Mouse (Mus musculus) liver, embryonic 11.5 days (tissue): ENCODE measurements around the gene Ubxn6. TPM values are rescaled to one million over a fixed set of nuclear protein-coding genes. Genes with fewer than 3 reads are reported as not detected.
"Not testable (repeated sequence)": the region's sequence is repeated elsewhere in the genome, so short reads cannot be mapped to it uniquely, and the experiment has no call there.

Source experiments
- ATAC-seq: fragments of 200-750 bp; cut with Nextera tagmentation; replicated peaks from 2 replicates; pipeline ENCODE4 v1.8.0; 2017; ENCODE audit warnings: moderate number of reproducible peaks, mild to moderate bottlenecking, moderate TSS enrichment, moderate library complexity; ENCODE audit not compliant: low FRiP score
- DNase-seq: peaks from one replicate; pipeline ENCODE4 v3.0.0-alpha.2; 2017; ENCODE audit warnings: low spot score
- H3K27ac ChIP-seq: fragments of 300-500 bp; sonication (generic); 2 replicates; pipeline ENCODE4 v1.5.1; 2014; ENCODE audit warnings: mild to moderate bottlenecking, low read depth, low read length, control low read depth
- H3K27me3 ChIP-seq: fragments of 300-500 bp; sonication (generic); replicated peaks from 2 replicates; pipeline ENCODE4 v1.6.1; 2014; ENCODE audit warnings: low read length, mixed read lengths; ENCODE audit not compliant: control insufficient read depth, insufficient read depth
- H3K36me3 ChIP-seq: fragments of 300-500 bp; sonication (generic); 2 replicates; pipeline ENCODE4 v1.6.1; 2014; ENCODE audit warnings: mild to moderate bottlenecking, low read length, moderate library complexity, mixed read lengths; ENCODE audit not compliant: control insufficient read depth, insufficient read depth
- H3K4me1 ChIP-seq: fragments of 300-500 bp; sonication (generic); replicated peaks from 2 replicates; pipeline ENCODE4 v1.6.1; 2014; ENCODE audit warnings: low read length, mixed read lengths; ENCODE audit not compliant: control insufficient read depth, insufficient read depth
- H3K4me2 ChIP-seq: fragments of 300-500 bp; sonication (generic); 2 replicates; pipeline ENCODE4 v1.6.1; 2014; ENCODE audit warnings: mild to moderate bottlenecking, control low read depth, moderate library complexity
- H3K4me3 ChIP-seq: fragments of 300-500 bp; sonication (generic); 2 replicates; pipeline ENCODE4 v1.5.1; 2014; ENCODE audit warnings: low read depth, low read length, control low read depth
- H3K9ac ChIP-seq: fragments of 300-500 bp; sonication (generic); 2 replicates; pipeline ENCODE4 v1.6.1; 2014; ENCODE audit warnings: low read depth, low read length, control low read depth
- H3K9me3 ChIP-seq: fragments of 300-500 bp; sonication (generic); 2 replicates; pipeline ENCODE4 v1.6.1; 2016; ENCODE audit warnings: low read length, inconsistent platforms, mixed read lengths; ENCODE audit not compliant: control insufficient read depth
- WGBS: fragments of 180-500 bp; shearing (Covaris S2); extraction: QIAGEN DNeasy Blood & Tissue Kit; methylation state at CpG from one replicate; pipeline ENCODE4 v1.1.7; 2014; 5-methylcytosine and 5-hydroxymethylcytosine counted together
- polyA plus RNA-seq: library from polyadenylated mRNA; unstranded; fragments of >200 nt; fragmentation: Nextera tagmentation; extraction: Ambion mirVana; gene quantifications from 2 replicates; pipeline ENCODE4 v1.2.1, GENCODE M21; 2014

Ubxn6 gene
- polyA plus RNA-seq, 1 experiment from 2014 or later = 25.7 TPM

DNA sequence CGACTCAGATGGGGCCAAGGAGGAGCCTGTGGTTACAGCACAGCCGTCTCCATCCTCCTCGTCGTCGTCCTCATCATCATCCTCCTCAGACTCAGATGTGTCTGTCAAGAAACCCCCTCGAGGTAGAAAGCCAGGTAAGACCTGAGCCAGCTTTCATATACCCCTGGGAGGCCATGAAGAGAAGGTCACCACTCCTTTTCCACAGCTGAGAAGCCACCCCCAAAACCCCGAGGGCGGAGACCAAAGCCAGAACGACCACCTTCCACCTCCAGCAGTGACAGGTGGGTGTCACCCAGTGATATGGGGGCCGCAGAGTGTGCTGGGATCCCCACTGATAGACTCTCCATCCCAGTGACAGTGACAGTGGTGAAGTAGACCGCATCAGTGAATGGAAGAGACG lies 22.1 kb upstream of the Ubxn6 start:
- DNase-seq (no peak), ATAC-seq (no peak)
- H3K4me2 ChIP-seq = no peak overlapping the region
- H3K9me3 ChIP-seq = no peaks in the 10 kb centered on the region
- no peaks in the 10 kb centered on the region for H3K4me1 ChIP-seq
- WGBS = 88% methylated on average over 12 of the region's 12 CpGs
- no peaks in the 10 kb centered on the region for H3K27me3 ChIP-seq
- H3K9ac ChIP-seq = no peak overlapping the region
- H3K27ac ChIP-seq = no peak overlapping the region
- peaks cover 55% of the 10 kb centered on the region for H3K36me3 ChIP-seq
- H3K4me3 ChIP-seq = no peak overlapping the region

DNA sequence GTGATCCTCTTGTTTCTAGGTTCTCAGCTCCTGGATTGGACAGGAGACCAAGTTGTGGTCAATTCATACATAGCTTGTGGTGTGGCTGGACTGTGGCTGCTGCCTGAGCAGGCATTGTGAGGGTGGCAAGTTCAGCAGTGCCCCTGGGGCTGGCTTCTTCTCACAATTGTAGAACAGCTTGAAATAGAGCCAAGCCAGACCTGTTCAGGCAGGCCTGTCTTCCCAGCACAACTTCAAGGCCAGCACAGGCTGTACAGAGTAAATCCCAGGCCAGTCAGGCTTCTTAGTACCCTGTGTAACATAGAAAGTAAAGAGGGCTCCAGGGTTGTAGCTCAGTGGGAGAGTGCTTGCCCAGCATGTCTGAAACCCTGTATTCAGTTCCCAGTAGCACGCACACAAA lies 18.0 kb upstream of the Ubxn6 start:
- H3K9ac ChIP-seq = no peak overlapping the region
- no peak for DNase-seq
- H3K4me2 ChIP-seq = no peak overlapping the region
- H3K27me3 ChIP-seq = no peaks in the 10 kb centered on the region
- H3K4me1 ChIP-seq = no peaks in the 10 kb centered on the region
- no peak overlapping the region for H3K27ac ChIP-seq
- H3K4me3 ChIP-seq = no peak overlapping the region
- ATAC-seq = no peak
- no peaks in the 10 kb centered on the region for H3K9me3 ChIP-seq
- WGBS = 100% methylated on average over 1 of the region's 1 CpGs
- H3K36me3 ChIP-seq = peaks cover 28% of the 10 kb centered on the region

DNA sequence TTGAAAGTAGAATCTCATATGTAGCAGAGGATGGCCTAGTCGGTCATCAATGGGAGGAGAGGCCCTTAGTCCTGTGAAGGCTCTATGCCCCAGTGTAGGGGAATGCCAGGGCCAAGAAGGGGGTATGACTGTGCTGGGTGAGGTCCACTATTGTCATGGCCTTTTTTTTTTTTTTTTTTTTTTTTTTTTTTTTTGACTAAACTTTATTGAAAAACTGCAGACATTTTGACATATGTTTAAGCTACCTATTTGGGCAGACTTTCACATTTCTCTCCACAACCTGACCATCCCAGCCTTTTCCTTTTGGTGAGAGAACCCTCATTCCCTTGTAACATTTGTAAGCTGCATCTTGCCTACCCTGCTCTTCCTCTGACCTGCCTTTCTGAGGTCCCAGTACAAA lies 17.5 kb upstream of the Ubxn6 start:
- Histone ChIP-seq H3K4me1 (no peaks in the 10 kb centered on the region), H3K9me3 (no peaks in the 10 kb centered on the region), H3K4me2 (no peak overlapping the region), H3K4me3 (no peak overlapping the region), H3K27ac (no peak overlapping the region), H3K27me3 (no peaks in the 10 kb centered on the region), H3K36me3 (peaks cover 23% of the 10 kb centered on the region), H3K9ac (no peak overlapping the region)
- no peak for DNase-seq
- WGBS = 75% methylated on average over 1 of the region's 1 CpGs
- ATAC-seq = no peak

DNA sequence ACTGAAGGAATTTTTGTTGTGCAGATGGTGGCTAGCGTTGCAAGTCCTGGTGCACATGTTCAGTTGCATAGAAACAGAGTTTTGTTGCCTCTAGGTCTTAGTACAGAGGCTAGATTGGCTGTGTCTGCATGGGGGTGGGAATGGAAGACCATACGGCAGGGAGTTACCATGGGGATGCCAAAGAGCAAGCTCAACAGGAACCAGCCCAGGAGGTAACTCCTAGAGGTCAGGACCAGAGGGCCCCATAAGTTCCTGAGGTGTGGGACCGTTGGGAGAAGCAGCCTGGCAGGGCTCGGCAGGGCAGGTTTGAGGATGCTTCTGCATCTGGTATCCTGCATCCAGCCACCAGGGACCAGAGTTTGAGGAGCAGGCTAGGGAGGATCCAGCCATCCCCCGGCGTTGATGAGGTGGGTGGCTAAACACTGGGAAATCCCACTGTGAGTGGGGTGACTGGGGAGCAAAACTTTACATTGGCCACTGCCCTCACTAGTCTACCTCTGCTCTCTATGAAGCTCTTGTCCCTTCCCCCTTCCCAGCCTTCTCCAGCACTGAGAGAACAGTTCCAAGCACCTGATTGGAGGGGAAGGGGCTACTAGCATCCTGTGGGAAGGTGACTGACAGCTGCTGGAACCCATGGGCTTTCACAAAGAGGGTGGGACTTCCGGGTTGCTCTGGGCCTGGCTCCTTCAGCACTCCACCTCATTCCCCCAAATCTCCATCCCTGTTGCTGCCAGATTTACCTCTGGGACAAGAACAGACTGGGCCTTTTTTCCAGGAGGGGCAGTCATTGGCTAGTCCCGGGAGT lies 6.2 kb upstream of the Ubxn6 start:
- no peak for ATAC-seq
- H3K4me1 ChIP-seq = peaks cover 11% of the 10 kb centered on the region
- WGBS = 16% methylated on average over 8 of the region's 8 CpGs
- H3K4me2 ChIP-seq = peak overlapping the region; percentile 92
- peak; percentile 49 for DNase-seq
- H3K9me3 ChIP-seq = no peaks in the 10 kb centered on the region
- no peak overlapping the region for H3K27ac ChIP-seq
- H3K27me3 ChIP-seq = no peaks in the 10 kb centered on the region
- no peaks in the 10 kb centered on the region for H3K36me3 ChIP-seq
- H3K9ac ChIP-seq = peak overlapping the region; percentile 74
- peak overlapping the region; percentile 71 for H3K4me3 ChIP-seq

DNA sequence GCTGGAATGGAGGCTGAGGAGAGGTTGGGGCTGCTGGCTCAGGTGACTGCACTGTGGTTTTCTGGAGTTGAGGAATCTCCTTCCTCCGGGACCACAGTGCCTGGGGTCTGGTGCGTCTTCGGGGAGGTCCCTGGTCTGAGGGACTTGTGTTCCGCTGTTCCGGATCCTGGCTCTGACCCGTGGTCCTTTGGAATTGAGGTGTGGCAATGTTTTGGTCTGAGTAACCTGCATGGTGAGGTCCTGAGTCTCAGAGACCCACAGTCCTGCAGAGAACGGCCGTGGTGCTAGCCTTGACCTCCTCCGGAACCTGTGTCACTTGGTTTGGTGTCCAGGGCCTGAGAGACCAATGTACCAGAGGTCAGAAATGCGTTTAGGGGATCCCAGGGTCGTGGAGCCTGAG lies 5.1 kb upstream of the Ubxn6 start:
- peak overlapping the region; percentile 71 for H3K4me3 ChIP-seq
- H3K36me3 ChIP-seq = no peaks in the 10 kb centered on the region
- H3K27me3 ChIP-seq = no peaks in the 10 kb centered on the region
- under 1% methylated on average over 11 of the region's 11 CpGs for WGBS
- peak overlapping the region; percentile 74 for H3K9ac ChIP-seq
- H3K27ac ChIP-seq = peak overlapping the region; percentile 58; the same call in 1 of the 2 replicates
- H3K9me3 ChIP-seq = no peaks in the 10 kb centered on the region
- peaks cover 17% of the 10 kb centered on the region for H3K4me1 ChIP-seq
- H3K4me2 ChIP-seq = peak overlapping the region; percentile 92
- no peak for ATAC-seq
- DNase-seq = no peak

DNA sequence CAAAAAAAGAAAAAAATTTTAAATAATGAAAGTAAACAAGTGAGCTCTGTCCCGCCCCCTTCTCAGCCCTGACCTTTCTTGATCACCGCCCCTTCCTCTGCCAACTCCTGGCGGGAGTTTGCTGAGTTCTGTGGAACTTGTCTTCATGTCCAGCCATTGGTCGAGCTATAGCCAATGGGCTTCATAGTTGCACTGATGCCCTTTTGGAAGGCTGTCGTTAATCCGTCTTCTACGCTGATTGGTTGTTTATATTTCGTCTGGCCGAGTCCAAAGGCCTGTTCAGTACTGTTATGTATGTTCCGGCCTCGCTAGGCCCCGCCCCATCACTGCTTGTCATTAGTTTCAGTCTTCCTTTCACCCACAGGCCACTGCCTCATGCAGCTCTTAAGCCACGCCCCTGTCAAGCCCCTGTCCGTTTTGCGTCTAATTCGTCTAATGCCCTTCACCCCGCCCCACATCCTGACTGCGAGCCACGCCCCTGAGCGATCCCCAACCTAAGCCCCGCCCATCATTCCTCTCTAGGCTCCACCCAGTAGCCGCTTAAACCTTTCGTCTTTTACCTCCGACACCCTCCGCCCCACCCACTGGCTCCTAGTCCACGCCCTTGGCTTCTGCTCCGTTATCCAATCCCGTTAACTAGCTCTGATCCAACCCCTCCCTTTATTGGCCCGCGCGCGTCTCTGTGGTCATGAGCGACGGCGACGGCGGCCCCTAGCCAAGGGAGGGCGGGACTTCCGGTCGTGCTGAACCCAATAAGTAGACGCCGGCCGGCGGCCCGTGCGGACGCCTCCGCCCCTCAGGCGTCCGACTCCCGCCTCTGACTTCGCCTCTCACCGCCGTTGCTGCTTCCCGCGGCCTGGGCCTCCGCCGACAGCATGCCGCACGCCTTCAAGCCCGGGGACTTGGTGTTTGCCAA lies 4.3 kb upstream of the Ubxn6 start, which contains the start of gene Hdgfl2:
Gene Hdgfl2 (plus strand): TSS at position 755 of the 916 bp plus-strand sequence.
- Histone ChIP-seq H3K27ac (peak within 1 kb of the TSS; percentile 58; the same call in 1 of the 2 replicates), H3K27me3 (no peaks in the 10 kb centered on the region), H3K36me3 (no peaks in the 10 kb centered on the region), H3K9ac (peak within 1 kb of the TSS; percentile 74), H3K9me3 (no peaks in the 10 kb centered on the region), H3K4me1 (peaks cover 18% of the 10 kb centered on the region), H3K4me3 (peak within 1 kb of the TSS; percentile 71), H3K4me2 (peak within 1 kb of the TSS; percentile 92)
- peak; percentile 90 for ATAC-seq
- DNase-seq = peak; percentile 99
- under 1% methylated on average over 61 of the region's 61 CpGs for WGBS

DNA sequence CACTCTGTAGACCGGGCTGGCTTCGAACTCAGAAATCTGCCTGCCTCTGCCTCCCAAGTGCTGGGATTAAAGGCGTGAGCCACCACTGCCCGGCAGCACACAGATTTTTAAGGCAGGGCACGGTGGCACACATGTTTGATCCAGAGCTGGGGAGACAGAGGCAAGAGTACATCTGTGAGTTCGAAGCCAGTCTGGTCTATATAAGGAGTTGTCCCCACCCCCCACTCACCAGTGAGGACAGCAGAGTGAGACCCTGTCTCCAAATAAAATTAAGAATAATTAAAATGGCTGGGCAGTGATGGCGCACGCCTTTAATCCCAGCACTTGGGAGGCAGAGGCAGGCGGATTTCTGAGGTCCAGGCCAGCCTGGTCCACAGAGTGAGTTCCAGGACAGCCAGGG lies 3.5 kb upstream of the Ubxn6 start:
- not testable (repeated sequence) for H3K9me3 ChIP-seq, ATAC-seq, H3K36me3 ChIP-seq, DNase-seq, H3K27me3 ChIP-seq
- WGBS = 58% methylated on average over 9 of the region's 9 CpGs
- peaks cover 25% of the 10 kb centered on the region for H3K4me1 ChIP-seq
- peak overlapping the region; percentile 35; the same call in 1 of the 2 replicates for H3K9ac ChIP-seq
- H3K4me2 ChIP-seq = peak overlapping the region; percentile 65
- peak overlapping the region; percentile 71 for H3K4me3 ChIP-seq
- peak overlapping the region; percentile 35; the same call in 1 of the 2 replicates for H3K27ac ChIP-seq

DNA sequence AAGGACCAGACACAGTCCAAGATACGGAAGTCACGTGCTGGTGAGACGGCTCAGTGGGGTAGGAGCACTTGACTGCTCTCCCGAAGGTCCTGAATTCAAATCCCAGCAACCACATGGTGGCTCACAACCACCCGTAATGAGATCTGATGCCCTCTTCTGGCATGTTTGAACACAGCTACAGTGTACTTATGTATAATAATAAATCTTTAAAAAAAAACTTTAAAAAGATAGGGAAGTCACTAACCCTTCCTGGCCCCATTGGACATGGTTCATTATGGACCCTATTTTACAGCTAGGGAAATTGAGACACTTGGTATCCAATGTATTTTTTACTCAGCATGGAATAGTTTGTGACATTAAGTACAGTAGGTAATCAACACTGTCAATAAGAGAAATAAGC lies 2.7 kb upstream of the Ubxn6 start:
- no peak overlapping the region for H3K9ac ChIP-seq
- H3K27me3 ChIP-seq = no peaks in the 10 kb centered on the region
- WGBS = 77% methylated on average over 5 of the region's 5 CpGs
- ATAC-seq (no peak), DNase-seq (no peak)
- no peak overlapping the region for H3K27ac ChIP-seq
- no peak overlapping the region for H3K4me3 ChIP-seq
- no peaks in the 10 kb centered on the region for H3K9me3 ChIP-seq
- H3K36me3 ChIP-seq = peaks cover 5% of the 10 kb centered on the region; the same call in 1 of the 2 replicates
- no peak overlapping the region for H3K4me2 ChIP-seq
- H3K4me1 ChIP-seq = peaks cover 25% of the 10 kb centered on the region
